ENCODE assay signal across 16 mouse cellular contexts in the genomic region with DNA sequence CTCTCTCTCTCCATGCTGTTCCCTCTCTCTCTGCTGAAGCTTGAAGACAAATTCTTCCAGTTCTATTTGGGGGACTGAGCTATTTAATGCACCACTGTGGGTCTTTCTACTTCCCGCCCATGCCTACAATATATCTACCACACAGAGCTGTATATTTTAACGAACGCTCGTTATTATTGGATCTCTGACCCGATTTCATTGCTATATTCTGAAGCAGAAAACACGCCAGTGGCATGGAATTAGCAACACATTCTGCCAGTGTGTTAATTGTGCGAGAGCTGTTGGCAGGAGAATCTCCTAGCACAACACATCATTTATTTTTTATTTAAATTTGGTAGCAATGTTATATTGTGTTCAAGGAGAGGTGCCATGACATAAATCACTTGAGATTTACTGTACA.
DNase-seq lines count a peak whose midpoint lies in the region; ATAC-seq lines count a peak whose summit lies in the region.
"Had no signal": no experiment of that assay in that cellular context is flagged by ENCODE, and none has a peak within 500 bp of the region (broad histone marks: within the 10 kb centered on the region; RNA-seq: fewer than 3 reads in every experiment).

No protein-coding gene starts in this region.

- H3K4me3 ChIP-seq in forebrain, embryonic 14.5 days (ENCODE audit: low read depth, low read length): no peak overlapping the region
- H3K4me3 ChIP-seq: heart, embryonic 13.5 days; kidney, embryonic 15.5 days had no signal

- intact Hi-C loops in left cerebral cortex, postnatal 36 days (cut with DNase I): no loop called here
- intact Hi-C loops in heart, postnatal 10 days (cut with DNase I): no loop called here

- H3K4me1 ChIP-seq in forebrain, embryonic 14.5 days (ENCODE audit: control insufficient read depth, insufficient read depth, low read length): peaks cover 17% of the 10 kb centered on the region
- H3K4me1 ChIP-seq: heart, embryonic 13.5 days; kidney, embryonic 15.5 days had no signal

- ATAC-seq in forebrain, embryonic 14.5 days: peak; percentile 64; the same call in 1 of the 2 replicates

- no peak overlapping the region for H3K4me2 ChIP-seq in forebrain, embryonic 14.5 days (ENCODE audit: low read length)
- H3K4me2 ChIP-seq: heart, embryonic 13.5 days; kidney, embryonic 15.5 days; liver, embryonic 11.5 days had no signal

- H3K9me3 ChIP-seq in forebrain, embryonic 14.5 days (replicated peaks; ENCODE audit: control insufficient read depth, low read length): no peaks in the 10 kb centered on the region; the same call in 1 of the 2 replicates
- H3K9me3 ChIP-seq: heart, embryonic 13.5 days; kidney, embryonic 15.5 days had no signal

- no peak overlapping the region for H3K9ac ChIP-seq in forebrain, embryonic 14.5 days (ENCODE audit: low read length)
- H3K9ac ChIP-seq: heart, embryonic 13.5 days; kidney, embryonic 15.5 days had no signal

- H3K36me3 ChIP-seq in forebrain, embryonic 14.5 days (ENCODE audit: control insufficient read depth, insufficient read depth, low read length): no peaks in the 10 kb centered on the region
- H3K36me3 ChIP-seq: G1E; heart, embryonic 13.5 days; kidney, embryonic 15.5 days had no signal

- no peaks in the 10 kb centered on the region for H3K27me3 ChIP-seq in forebrain, embryonic 14.5 days (replicated peaks; ENCODE audit: control insufficient read depth, insufficient read depth, low read length)
- H3K27me3 ChIP-seq: kidney, embryonic 15.5 days had no signal

- DNase-seq in layer of hippocampus, adult 11-12 months (ENCODE audit: low spot score): peak; percentile 20
- no peak for DNase-seq in layer of hippocampus, postnatal 25 days (ENCODE audit: extremely low spot score in 1 of 2, low spot score in 1 of 2)
- DNase-seq in brain, adult 2 months (ENCODE audit: low read depth, low spot score): peak; percentile 79
- DNase-seq in forebrain, embryonic 14.5 days (ENCODE audit: low spot score): peak; percentile 83
- DNase-seq in left cerebral cortex, postnatal 36 days (ENCODE audit: low spot score in 2 of 2): peak; percentile 49 to 50
- no peak for DNase-seq in thymus, adult 18-20 months
- DNase-seq in heart, postnatal 10 days: no peak
- no peak for DNase-seq in lung, postnatal 25 days (ENCODE audit: low spot score)
- DNase-seq: cerebellum, adult 8-10 months; embryo, embryonic 11 days; lung, postnatal 14 days; thymus, postnatal 25 days had no signal

- WGBS in forebrain, embryonic 14.5 days: 21% methylated on average over 7 of the region's 7 CpGs

- peak overlapping the region; percentile 63 for H3K27ac ChIP-seq in forebrain, embryonic 14.5 days (ENCODE audit: low read depth, low read length)
- H3K27ac ChIP-seq: heart, embryonic 13.5 days; kidney, embryonic 15.5 days had no signal

Comparison
In these comparisons a context has a peak if more than half of its experiments do, and no peak if none do; other contexts are left out.
1. DNase-seq: peak in layer of hippocampus, adult 11-12 months (single experiment), brain, adult 2 months (single experiment), forebrain, embryonic 14.5 days (single experiment) and left cerebral cortex, postnatal 36 days (2 of 2); none in layer of hippocampus, postnatal 25 days (0 of 2), thymus, adult 18-20 months (0 of 2), heart, postnatal 10 days (0 of 2) and lung, postnatal 25 days (single experiment).